Mouse (Mus musculus) splenic B cell, adult 2 months (primary cell): ENCODE data around the gene Rgs4.

Experiments
- DNase-seq: peaks from one replicate; pipeline ENCODE4 v3.0.0-alpha.2; 2011; ENCODE audit warnings: low read depth, low spot score
- H3K27me3 ChIP-seq: 2 replicates; pipeline ENCODE4 v1.6.1; 2012; ENCODE audit warnings: mild to moderate bottlenecking, low read length, moderate library complexity, mixed read lengths; ENCODE audit not compliant: control insufficient read depth, poor library complexity, insufficient read depth, severe bottlenecking
- H3K36me3 ChIP-seq: 2 replicates; pipeline ENCODE4 v1.6.1; 2012; ENCODE audit warnings: mild to moderate bottlenecking, low read length, moderate library complexity, mixed read lengths; ENCODE audit not compliant: control insufficient read depth, poor library complexity, insufficient read depth, severe bottlenecking

Gene Rgs4

DNA sequence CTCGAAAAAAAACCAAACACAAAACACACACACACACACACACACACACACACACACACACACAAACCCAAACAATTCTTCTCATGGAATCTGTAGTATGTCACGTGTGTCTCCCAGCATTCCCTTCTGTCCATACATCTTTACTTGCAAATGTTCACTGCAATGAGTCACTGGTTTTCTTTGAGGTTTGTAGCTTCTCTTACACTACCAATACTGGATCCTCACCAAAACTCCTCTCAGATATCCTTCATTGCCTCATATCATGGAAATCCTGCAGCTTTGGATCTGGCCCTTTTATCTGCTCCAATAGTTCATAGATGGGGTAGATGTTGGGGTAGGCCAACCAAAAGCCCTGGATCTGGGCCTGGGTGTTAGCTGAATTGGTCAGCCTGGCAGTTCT lies 25.6 kb downstream of the Rgs4 start:
- no peak for DNase-seq
- Histone ChIP-seq H3K36me3 (no peaks in the 10 kb centered on the region), H3K27me3 (no peaks in the 10 kb centered on the region)

DNA sequence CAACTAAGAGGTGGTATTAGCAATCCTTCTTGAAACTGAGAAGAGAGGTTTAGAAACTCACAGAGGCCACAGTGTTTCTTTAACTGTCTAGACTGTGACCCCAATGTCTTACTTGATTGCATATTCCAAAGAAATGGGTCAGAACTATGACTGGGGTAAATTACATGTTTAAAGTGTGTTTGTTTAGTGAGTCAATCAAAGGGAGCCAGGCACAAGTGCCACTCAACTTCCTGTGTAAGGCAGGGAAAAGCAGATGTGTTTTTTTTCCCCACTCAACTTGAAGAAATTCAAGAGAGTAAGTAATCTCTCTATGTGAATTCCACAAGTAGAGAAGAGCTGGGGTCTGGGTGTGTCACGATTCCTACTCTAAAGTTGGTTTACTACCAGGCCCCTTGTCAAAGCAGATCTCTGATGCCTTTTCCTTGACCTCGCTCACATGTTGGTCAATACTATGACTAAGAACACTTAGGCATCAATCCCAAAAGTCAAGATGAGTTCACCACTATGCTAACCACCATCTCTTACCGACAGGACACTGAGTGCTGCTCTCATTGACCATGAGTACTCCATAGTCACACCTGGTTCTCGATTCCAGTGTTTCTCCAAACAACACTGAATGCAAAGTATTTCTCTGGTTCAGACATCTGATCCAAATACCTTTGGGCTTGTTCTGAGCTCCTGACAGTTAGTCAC lies 42.9 kb downstream of the Rgs4 start:
- Histone ChIP-seq H3K27me3 (no peaks in the 10 kb centered on the region), H3K36me3 (no peaks in the 10 kb centered on the region)
- no peak for DNase-seq

DNA sequence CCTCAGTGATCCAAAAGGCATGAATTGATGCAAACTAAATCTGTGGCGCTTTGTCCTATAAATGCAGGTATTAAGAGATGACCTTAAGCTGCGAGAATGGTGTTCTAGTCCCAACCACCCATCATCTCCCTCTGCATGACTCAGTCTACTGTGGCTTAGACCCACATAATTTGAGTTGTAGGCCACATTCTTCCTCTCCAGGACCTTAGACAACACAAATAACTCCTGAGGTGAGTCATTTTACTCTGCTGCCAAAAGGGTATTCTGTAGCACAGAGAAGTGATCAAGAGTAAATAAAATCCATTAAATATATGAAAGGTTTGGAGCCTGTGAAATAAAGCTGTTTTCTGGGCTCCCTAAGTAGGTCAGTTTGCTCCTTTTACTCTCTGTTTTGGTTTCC lies 48.3 kb downstream of the Rgs4 start:
- Histone ChIP-seq H3K36me3 (no peaks in the 10 kb centered on the region), H3K27me3 (no peaks in the 10 kb centered on the region)
- no peak for DNase-seq

- DNase-seq, result no peak
- H3K27me3 ChIP-seq, result no peaks in the 10 kb centered on the region
- H3K36me3 ChIP-seq, result no peaks in the 10 kb centered on the region
These were observed 50.2 kb downstream of the Rgs4 start for GRCm38 (mm10) chr1:169697236-169697635.

DNA sequence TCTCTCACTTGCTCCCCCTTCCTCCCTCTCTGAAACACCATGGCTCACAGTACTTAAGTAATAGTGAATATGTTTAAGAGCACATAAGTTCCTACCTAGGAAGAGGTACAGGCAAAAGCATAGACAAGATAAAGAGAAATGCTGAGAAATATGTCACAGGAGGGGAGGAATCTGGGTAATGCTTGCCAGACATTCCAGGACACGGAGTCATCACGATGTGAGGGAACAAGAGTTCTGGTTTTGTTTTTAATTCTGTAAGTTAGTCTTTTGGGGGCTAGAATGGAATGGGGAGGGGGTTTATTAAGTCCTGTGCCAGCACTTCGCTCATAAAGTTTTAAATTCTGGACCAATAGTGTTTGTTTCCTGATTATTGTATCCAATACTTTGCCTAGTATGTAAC lies 52.1 kb downstream of the Rgs4 start:
- H3K36me3 ChIP-seq, result no peaks in the 10 kb centered on the region
- no peaks in the 10 kb centered on the region for H3K27me3 ChIP-seq
- DNase-seq, result no peak

- no peak for DNase-seq
- H3K36me3 ChIP-seq, result no peaks in the 10 kb centered on the region
- H3K27me3 ChIP-seq, result no peaks in the 10 kb centered on the region
These were observed 53.9 kb downstream of the Rgs4 start for GRCm38 (mm10) chr1:169693537-169693936.

DNA sequence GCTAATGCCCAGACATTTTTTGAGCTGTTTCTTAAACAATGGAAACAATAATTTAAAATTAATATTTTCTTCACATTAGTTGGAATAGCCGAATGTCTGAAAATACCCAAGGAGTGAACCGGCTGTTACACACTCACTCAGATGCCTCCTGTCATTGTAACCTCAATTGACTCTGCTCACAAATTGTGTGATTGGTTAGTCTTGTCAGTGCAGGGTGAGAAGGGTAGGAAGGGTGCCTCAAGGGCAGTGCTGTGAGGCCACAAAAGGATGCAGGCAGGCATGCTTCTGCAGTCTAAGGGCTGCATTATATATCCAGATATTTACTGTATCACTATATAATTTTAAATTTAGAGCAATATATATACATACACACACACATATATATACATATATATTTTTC lies 54.4 kb downstream of the Rgs4 start:
- Histone ChIP-seq H3K27me3 (no peaks in the 10 kb centered on the region), H3K36me3 (no peaks in the 10 kb centered on the region)
- DNase-seq, result no peak
